Mouse (Mus musculus) mouse trophoblast stem cell (cell line): ENCODE results near the gene Bcl2l15.
"Not testable (repeated sequence)": the region's sequence is repeated elsewhere in the genome, so short reads cannot be mapped to it uniquely, and the experiment has no call there.

ENCODE experiments used
- in situ Hi-C, 2 experiments: fragments of 300-500 bp; cut with MseI, MboI; formaldehyde crosslinking; loops; 2 replicates in 1 of 2; 3 replicates in 1 of 2; pipeline ENCODE4 v1.15.1; 2025

Bcl2l15 gene

GRCm38 (mm10) chr3:103831146-103831545 lies 1.3 kb upstream of the Bcl2l15 start:
- in situ Hi-C loops: no loop called here

- in situ Hi-C loops: no loop called here
Observed at GRCm38 (mm10) chr3:103834001-103834400, 1.6 kb downstream of the Bcl2l15 start.

- in situ Hi-C loops: no loop called here
Observed at GRCm38 (mm10) chr3:103835272-103835950, 3.0 kb downstream of the Bcl2l15 start.

GRCm38 (mm10) chr3:103835951-103836310 lies 3.5 kb downstream of the Bcl2l15 start:
- in situ Hi-C loops: no loop called here

- in situ Hi-C loops: no loop called here
Observed at GRCm38 (mm10) chr3:103836453-103836852, 4.1 kb downstream of the Bcl2l15 start.

GRCm38 (mm10) chr3:103839711-103840110 lies 7.3 kb downstream of the Bcl2l15 start:
- in situ Hi-C loops: no loop called here

GRCm38 (mm10) chr3:103840195-103840594 lies 7.8 kb downstream of the Bcl2l15 start:
- in situ Hi-C loops: not testable (repeated sequence)

GRCm38 (mm10) chr3:103840946-103841345 lies 8.5 kb downstream of the Bcl2l15 start:
- in situ Hi-C loops: not testable (repeated sequence)

GRCm38 (mm10) chr3:103850644-103851363 lies 18.4 kb downstream of the Bcl2l15 start:
- in situ Hi-C loops: loop anchor here in 1 of 2 experiments (5.0 kb wide), 1 partner anchor 36 kb away; no protein-coding TSS in a partner anchor

- in situ Hi-C loops: loop anchor here in 1 of 2 experiments (5.0 kb wide), 1 partner anchor 36 kb away; no protein-coding TSS in a partner anchor
Observed at GRCm38 (mm10) chr3:103851481-103851880, 19.1 kb downstream of the Bcl2l15 start.

GRCm38 (mm10) chr3:103851882-103852281 lies 19.5 kb downstream of the Bcl2l15 start:
- in situ Hi-C loops: loop anchor here in 1 of 2 experiments (5.0 kb wide), 1 partner anchor 35 kb away; no protein-coding TSS in a partner anchor

GRCm38 (mm10) chr3:103852565-103853299 lies 20.3 kb downstream of the Bcl2l15 start:
- in situ Hi-C loops: loop anchor here in 1 of 2 experiments (5.0 kb wide), 1 partner anchor 35 kb away; no protein-coding TSS in a partner anchor

GRCm38 (mm10) chr3:103853804-103854203 lies 21.4 kb downstream of the Bcl2l15 start:
- in situ Hi-C loops: loop anchor here in 1 of 2 experiments (5.0 kb wide), 1 partner anchor 33 kb away; no protein-coding TSS in a partner anchor

GRCm38 (mm10) chr3:103857036-103857805 lies 24.8 kb downstream of the Bcl2l15 start:
- in situ Hi-C loops: no loop called here

GRCm38 (mm10) chr3:103857977-103858563 lies 25.7 kb downstream of the Bcl2l15 start:
- in situ Hi-C loops: no loop called here

- in situ Hi-C loops: no loop called here
Observed at GRCm38 (mm10) chr3:103858881-103859801, 26.7 kb downstream of the Bcl2l15 start, which contains the start of gene Ptpn22. TSS of gene Ptpn22 (plus strand) at chr3:103859795.

- in situ Hi-C loops: no loop called here
Observed at GRCm38 (mm10) chr3:103859851-103860391, 27.5 kb downstream of the Bcl2l15 start.

GRCm38 (mm10) chr3:103862721-103863220 lies 30.4 kb downstream of the Bcl2l15 start:
- in situ Hi-C loops: no loop called here

- in situ Hi-C loops: no loop called here
Observed at GRCm38 (mm10) chr3:103864200-103864599, 31.8 kb downstream of the Bcl2l15 start.
